Mouse (Mus musculus) cerebellum, adult 2 months (tissue): Measurements from ENCODE around the gene Yaf2.

Experiments used
- CTCF ChIP-seq: fragments of 200-500 bp; IDR thresholded peaks from 2 replicates; pipeline ENCODE4 v1.5.1; 2011; ENCODE audit warnings: low read depth, mild to moderate bottlenecking, control low read depth, low read length, moderate library complexity, borderline replicate concordance; ENCODE audit not compliant: insufficient read depth
- POLR2A ChIP-seq: fragments of 200-500 bp; IDR thresholded peaks from 2 replicates; pipeline ENCODE4 v1.6.1; 2011; ENCODE audit warnings: low read length, control low read depth, borderline replicate concordance; ENCODE audit not compliant: insufficient read depth

GRCm38 (mm10) chr15:93243202-93243601 is 93.5 kb downstream of the Yaf2 start:
- TF ChIP-seq CTCF (no peak), POLR2A (no peak)
